Mouse (Mus musculus): ENCODE measurements around the gene 0610012G03Rik. TPM values are rescaled to one million over a fixed set of nuclear protein-coding genes. Genes with fewer than 3 reads are reported as not detected.

0610012G03Rik gene
- polyA plus RNA-seq, 1 experiment: 15.6 TPM

DNA sequence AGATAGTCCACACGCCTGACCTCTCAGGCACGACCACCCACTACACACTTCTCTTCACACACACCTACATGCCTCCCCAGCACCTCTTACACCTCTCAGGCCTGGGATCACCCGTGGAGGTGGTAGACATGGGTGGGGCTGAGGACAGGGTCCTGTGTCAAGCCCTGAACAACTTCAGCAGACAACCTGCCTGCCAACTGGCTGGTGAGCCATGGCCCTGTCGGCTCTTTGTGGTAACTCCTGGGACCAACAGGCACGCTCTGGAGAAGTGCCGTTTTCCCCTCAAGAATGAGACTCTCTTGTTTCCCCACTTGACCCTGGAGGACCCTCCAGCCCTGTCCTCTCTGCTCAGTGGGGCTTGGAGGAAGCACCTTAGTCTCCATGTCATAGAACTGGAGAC, 2.9 kb downstream of the 0610012G03Rik start:
- no peak overlapping the region for H3K9ac ChIP-seq (ENCODE audit: low read depth, poor library complexity, severe bottlenecking)
- no peak overlapping the region for H3K4me3 ChIP-seq (ENCODE audit: low read depth, low read length)
- TF ChIP-seq CTCF (IDR thresholded peaks at IDR 0.05; ENCODE audit: low read depth, low read length): no peak
- no peak for TF ChIP-seq POLR2A (IDR thresholded peaks at IDR 0.05; ENCODE audit: insufficient read depth, low read length)
- TF ChIP-seq EP300 (IDR thresholded peaks at IDR 0.05; ENCODE audit: insufficient read depth, low read depth, low read length): no peak
- no peak overlapping the region for H3K27ac ChIP-seq (ENCODE audit: insufficient read depth, low read length)
- H3K9me3 ChIP-seq (replicated peaks; ENCODE audit: control insufficient read depth, insufficient read depth, low read length, poor library complexity, severe bottlenecking): no peaks in the 10 kb centered on the region
- H3K36me3 ChIP-seq (ENCODE audit: control insufficient read depth, insufficient read depth, low read length, poor library complexity, severe bottlenecking): no peaks in the 10 kb centered on the region
- H3K4me1 ChIP-seq (ENCODE audit: control insufficient read depth, insufficient read depth, low read length): peaks cover 2% of the 10 kb centered on the region
- H3K27me3 ChIP-seq (ENCODE audit: control insufficient read depth, insufficient read depth, low read length, poor library complexity, severe bottlenecking): no peaks in the 10 kb centered on the region

DNA sequence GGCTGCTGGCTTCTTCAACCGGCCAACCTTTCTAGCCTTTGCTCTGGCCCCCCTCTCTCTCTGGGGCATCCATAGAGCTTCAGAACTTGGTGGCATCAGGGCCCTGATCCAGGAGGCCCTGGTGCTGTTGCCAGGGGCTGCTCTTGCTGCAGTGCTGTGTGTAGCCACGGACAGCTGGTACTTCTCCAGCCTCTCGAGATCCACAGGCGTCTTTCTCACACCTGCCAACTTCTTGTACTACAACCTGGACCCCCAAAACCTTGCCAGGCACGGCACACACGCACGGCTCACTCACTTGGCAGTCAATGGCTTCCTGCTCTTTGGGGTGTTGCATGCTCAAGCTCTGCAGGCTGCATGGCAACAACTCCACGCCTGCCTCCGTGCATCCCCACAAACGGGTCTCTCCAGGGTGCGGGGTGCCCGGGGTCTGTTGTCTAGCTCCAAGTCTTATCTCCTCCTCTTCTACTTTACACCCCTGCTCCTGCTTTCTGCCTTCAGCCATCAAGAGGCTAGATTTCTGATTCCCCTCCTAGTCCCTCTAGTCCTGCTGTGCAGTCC, 3.5 kb downstream of the 0610012G03Rik start:
- H3K9ac ChIP-seq (ENCODE audit: low read depth, poor library complexity, severe bottlenecking): 0 out of 2 replicates have a peak overlapping the region, but pooled peaks have one; percentile 27
- no peaks in the 10 kb centered on the region for H3K36me3 ChIP-seq (ENCODE audit: control insufficient read depth, insufficient read depth, low read length, poor library complexity, severe bottlenecking)
- H3K4me1 ChIP-seq (ENCODE audit: control insufficient read depth, insufficient read depth, low read length): peaks cover 2% of the 10 kb centered on the region
- H3K27me3 ChIP-seq (ENCODE audit: control insufficient read depth, insufficient read depth, low read length, poor library complexity, severe bottlenecking): no peaks in the 10 kb centered on the region
- no peak for TF ChIP-seq CTCF (IDR thresholded peaks at IDR 0.05; ENCODE audit: low read depth, low read length)
- TF ChIP-seq EP300 (IDR thresholded peaks at IDR 0.05; ENCODE audit: insufficient read depth, low read depth, low read length): no peak
- TF ChIP-seq POLR2A (IDR thresholded peaks at IDR 0.05; ENCODE audit: insufficient read depth, low read length): no peak
- no peaks in the 10 kb centered on the region for H3K9me3 ChIP-seq (replicated peaks; ENCODE audit: control insufficient read depth, insufficient read depth, low read length, poor library complexity, severe bottlenecking)
- H3K4me3 ChIP-seq (ENCODE audit: low read depth, low read length): no peak overlapping the region
- H3K27ac ChIP-seq (ENCODE audit: insufficient read depth, low read length): no peak overlapping the region

DNA sequence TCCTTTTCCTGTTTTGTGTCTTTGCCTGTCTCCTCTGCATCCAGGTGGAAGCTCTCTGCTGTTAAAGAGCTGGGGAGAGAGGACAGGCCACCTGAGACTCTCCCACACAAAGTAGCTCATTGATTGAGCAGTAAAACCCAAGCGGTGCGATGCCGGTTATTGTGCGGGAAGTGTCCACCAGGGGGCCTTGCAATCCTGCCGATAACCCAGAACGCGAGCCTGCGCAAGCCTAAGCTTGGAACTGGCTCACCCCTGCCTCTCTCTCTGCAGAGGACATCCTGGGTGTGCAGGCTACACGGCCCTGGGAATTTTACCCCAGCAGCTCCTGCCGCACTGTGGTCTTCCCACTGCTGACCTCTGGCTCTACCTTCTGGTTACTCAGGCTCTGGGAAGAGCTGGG, 4.3 kb downstream of the 0610012G03Rik start:
- peaks cover 2% of the 10 kb centered on the region for H3K4me1 ChIP-seq (ENCODE audit: control insufficient read depth, insufficient read depth, low read length)
- TF ChIP-seq EP300 (IDR thresholded peaks at IDR 0.05; ENCODE audit: insufficient read depth, low read depth, low read length) (no peak), CTCF (IDR thresholded peaks at IDR 0.05; ENCODE audit: low read depth, low read length) (peak; percentile 85)
- H3K27ac ChIP-seq (ENCODE audit: insufficient read depth, low read length): no peak overlapping the region
- H3K9me3 ChIP-seq (replicated peaks; ENCODE audit: control insufficient read depth, insufficient read depth, low read length, poor library complexity, severe bottlenecking): no peaks in the 10 kb centered on the region
- no peaks in the 10 kb centered on the region for H3K36me3 ChIP-seq (ENCODE audit: control insufficient read depth, insufficient read depth, low read length, poor library complexity, severe bottlenecking)
- no peaks in the 10 kb centered on the region for H3K27me3 ChIP-seq (ENCODE audit: control insufficient read depth, insufficient read depth, low read length, poor library complexity, severe bottlenecking)
- H3K4me3 ChIP-seq (ENCODE audit: low read depth, low read length): peak overlapping the region; percentile 46
- H3K9ac ChIP-seq (ENCODE audit: low read depth, poor library complexity, severe bottlenecking): 0 out of 2 replicates have a peak overlapping the region, but pooled peaks have one; percentile 27

DNA sequence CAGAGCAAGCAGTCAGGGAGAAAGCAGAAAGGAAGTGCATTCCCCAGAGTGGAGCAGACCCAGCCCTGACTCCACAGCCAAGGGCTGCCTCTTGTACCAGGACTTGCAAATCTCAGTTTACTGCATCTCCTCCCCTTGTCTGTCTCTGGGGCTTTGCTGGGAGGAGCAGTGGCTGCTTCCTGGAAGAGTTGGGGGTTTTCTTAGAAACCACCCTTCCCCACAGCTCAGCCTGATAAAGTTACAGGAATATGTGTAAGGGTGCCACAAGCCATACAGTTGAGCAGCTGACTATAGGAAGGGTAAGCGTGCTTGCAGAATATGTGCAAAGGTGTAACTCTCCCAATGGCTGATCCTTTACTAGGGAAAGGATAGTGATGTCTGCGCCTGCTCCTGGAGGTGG, 7.7 kb downstream of the 0610012G03Rik start:
- H3K9me3 ChIP-seq (replicated peaks; ENCODE audit: control insufficient read depth, insufficient read depth, low read length, poor library complexity, severe bottlenecking): no peaks in the 10 kb centered on the region
- TF ChIP-seq CTCF (IDR thresholded peaks at IDR 0.05; ENCODE audit: low read depth, low read length): no peak
- TF ChIP-seq POLR2A (IDR thresholded peaks at IDR 0.05; ENCODE audit: insufficient read depth, low read length): no peak
- no peak for TF ChIP-seq EP300 (IDR thresholded peaks at IDR 0.05; ENCODE audit: insufficient read depth, low read depth, low read length)
- H3K27me3 ChIP-seq (ENCODE audit: control insufficient read depth, insufficient read depth, low read length, poor library complexity, severe bottlenecking): no peaks in the 10 kb centered on the region

DNA sequence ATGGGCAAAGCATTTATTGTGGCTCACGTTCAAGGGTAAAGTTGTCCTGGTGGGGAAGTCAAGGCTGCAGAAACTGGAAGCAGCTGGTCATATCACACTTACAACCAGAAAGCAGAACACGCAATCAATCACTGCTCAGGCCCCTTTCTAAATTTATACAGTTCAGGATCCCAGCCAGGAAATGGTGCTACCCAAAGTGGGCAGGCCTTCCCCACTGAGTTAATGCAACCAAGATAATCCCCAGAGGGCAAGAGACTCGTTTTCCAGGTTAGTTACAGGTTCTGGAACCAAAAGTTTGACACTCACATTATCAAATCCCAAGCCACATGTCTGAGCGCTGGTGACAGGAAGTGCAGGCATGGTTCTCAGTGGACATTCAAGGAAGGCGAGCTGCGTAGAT, 9.4 kb downstream of the 0610012G03Rik start:
- no peak for TF ChIP-seq EP300 (IDR thresholded peaks at IDR 0.05; ENCODE audit: insufficient read depth, low read depth, low read length)
- no peaks in the 10 kb centered on the region for H3K36me3 ChIP-seq (ENCODE audit: control insufficient read depth, insufficient read depth, low read length, poor library complexity, severe bottlenecking)
- H3K4me3 ChIP-seq (ENCODE audit: low read depth, low read length): no peak overlapping the region
- H3K9ac ChIP-seq (ENCODE audit: low read depth, poor library complexity, severe bottlenecking): no peak overlapping the region
- peaks cover 3% of the 10 kb centered on the region; the same call in 1 of the 2 replicates for H3K27me3 ChIP-seq (ENCODE audit: control insufficient read depth, insufficient read depth, low read length, poor library complexity, severe bottlenecking)
- peaks cover 3% of the 10 kb centered on the region for H3K4me1 ChIP-seq (ENCODE audit: control insufficient read depth, insufficient read depth, low read length)
- H3K9me3 ChIP-seq (replicated peaks; ENCODE audit: control insufficient read depth, insufficient read depth, low read length, poor library complexity, severe bottlenecking): no peaks in the 10 kb centered on the region
- H3K27ac ChIP-seq (ENCODE audit: insufficient read depth, low read length): no peak overlapping the region

More for the DNA sequence above, 7.7 kb downstream of the 0610012G03Rik start:
- Histone ChIP-seq H3K9ac (ENCODE audit: low read depth, poor library complexity, severe bottlenecking) (no peak overlapping the region), H3K4me3 (ENCODE audit: low read depth, low read length) (no peak overlapping the region), H3K27ac (ENCODE audit: insufficient read depth, low read length) (no peak overlapping the region; the same call in 1 of the 2 replicates), H3K36me3 (ENCODE audit: control insufficient read depth, insufficient read depth, low read length, poor library complexity, severe bottlenecking) (no peaks in the 10 kb centered on the region), H3K4me1 (ENCODE audit: control insufficient read depth, insufficient read depth, low read length) (peaks cover 2% of the 10 kb centered on the region)

DNA sequence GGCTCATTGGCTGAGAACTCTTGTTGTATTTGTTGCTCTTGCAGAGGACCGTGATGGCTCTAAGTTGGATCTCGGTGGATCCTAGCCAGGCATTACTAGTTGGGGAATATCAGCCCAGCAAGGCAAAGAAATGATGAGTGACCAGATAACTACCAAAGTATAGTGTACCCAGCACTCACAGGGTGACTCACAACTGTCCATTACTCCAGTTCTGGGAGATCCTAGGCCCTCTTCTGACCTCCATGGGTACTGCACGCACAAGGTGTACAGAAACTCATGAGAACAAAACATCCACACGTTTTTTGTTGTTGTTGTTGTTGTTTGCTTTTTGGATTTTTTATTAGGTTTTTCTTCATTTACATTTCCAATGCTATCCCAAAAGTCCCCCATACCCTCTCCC, 11.7 kb downstream of the 0610012G03Rik start:
- TF ChIP-seq POLR2A (IDR thresholded peaks at IDR 0.05; ENCODE audit: insufficient read depth, low read length) (no peak), EP300 (IDR thresholded peaks at IDR 0.05; ENCODE audit: insufficient read depth, low read depth, low read length) (no peak), CTCF (IDR thresholded peaks at IDR 0.05; ENCODE audit: low read depth, low read length) (no peak)
- Histone ChIP-seq H3K4me3 (ENCODE audit: low read depth, low read length) (no peak overlapping the region), H3K4me1 (ENCODE audit: control insufficient read depth, insufficient read depth, low read length) (peaks cover 3% of the 10 kb centered on the region), H3K36me3 (ENCODE audit: control insufficient read depth, insufficient read depth, low read length, poor library complexity, severe bottlenecking) (no peaks in the 10 kb centered on the region), H3K27me3 (ENCODE audit: control insufficient read depth, insufficient read depth, low read length, poor library complexity, severe bottlenecking) (peaks cover 3% of the 10 kb centered on the region; the same call in 1 of the 2 replicates), H3K27ac (ENCODE audit: insufficient read depth, low read length) (no peak overlapping the region), H3K9ac (ENCODE audit: low read depth, poor library complexity, severe bottlenecking) (no peak overlapping the region), H3K9me3 (replicated peaks; ENCODE audit: control insufficient read depth, insufficient read depth, low read length, poor library complexity, severe bottlenecking) (no peaks in the 10 kb centered on the region)

All from ES-Bruce4 (cell line).